Mouse (Mus musculus): ENCODE measurements around the gene Efna2. TPM values are rescaled to one million over a fixed set of nuclear protein-coding genes. Genes with fewer than 3 reads are reported as not detected.

Efna2 gene
- polyA plus RNA-seq, 1 experiment from 2014 or later = 7.4 TPM

DNA sequence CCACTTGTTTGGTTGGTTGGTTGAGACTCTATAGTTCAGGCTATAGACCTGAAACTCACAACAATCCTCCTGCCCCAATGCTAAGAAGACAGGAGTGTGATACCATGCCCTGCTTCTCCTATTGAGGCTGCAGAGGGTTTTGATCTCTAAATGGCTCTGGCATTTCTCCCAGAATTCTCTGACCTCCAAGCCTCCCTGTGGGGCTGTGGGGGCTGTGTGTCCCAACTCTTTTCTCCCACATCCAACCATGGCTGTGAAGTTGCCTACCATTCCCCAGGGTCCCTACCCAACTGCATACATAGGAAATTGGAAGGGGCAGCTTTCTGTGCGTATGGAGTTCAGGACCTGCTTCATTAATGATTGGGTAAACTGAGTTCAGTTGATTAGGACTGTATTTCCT lies 16.9 kb downstream of the Efna2 start:
- Histone ChIP-seq H3K27ac (ENCODE audit: low read length) (no peak overlapping the region), H3K4me3 (ENCODE audit: low read length) (no peak overlapping the region), H3K9me3 (ENCODE audit: control insufficient read depth, low read length) (no peaks in the 10 kb centered on the region), H3K9ac (ENCODE audit: low read depth, low read length) (no peak overlapping the region), H3K4me2 (ENCODE audit: low read depth, low read length) (no peak overlapping the region), H3K27me3 (replicated peaks; ENCODE audit: control insufficient read depth, insufficient read depth, low read length) (peaks cover 14% of the 10 kb centered on the region), H3K4me1 (ENCODE audit: control insufficient read depth, insufficient read depth, low read length) (no peaks in the 10 kb centered on the region), H3K36me3 (ENCODE audit: control insufficient read depth, insufficient read depth, low read length) (no peaks in the 10 kb centered on the region)
- 94% methylated on average over 1 of the region's 1 CpGs for WGBS
- no peak for ATAC-seq

DNA sequence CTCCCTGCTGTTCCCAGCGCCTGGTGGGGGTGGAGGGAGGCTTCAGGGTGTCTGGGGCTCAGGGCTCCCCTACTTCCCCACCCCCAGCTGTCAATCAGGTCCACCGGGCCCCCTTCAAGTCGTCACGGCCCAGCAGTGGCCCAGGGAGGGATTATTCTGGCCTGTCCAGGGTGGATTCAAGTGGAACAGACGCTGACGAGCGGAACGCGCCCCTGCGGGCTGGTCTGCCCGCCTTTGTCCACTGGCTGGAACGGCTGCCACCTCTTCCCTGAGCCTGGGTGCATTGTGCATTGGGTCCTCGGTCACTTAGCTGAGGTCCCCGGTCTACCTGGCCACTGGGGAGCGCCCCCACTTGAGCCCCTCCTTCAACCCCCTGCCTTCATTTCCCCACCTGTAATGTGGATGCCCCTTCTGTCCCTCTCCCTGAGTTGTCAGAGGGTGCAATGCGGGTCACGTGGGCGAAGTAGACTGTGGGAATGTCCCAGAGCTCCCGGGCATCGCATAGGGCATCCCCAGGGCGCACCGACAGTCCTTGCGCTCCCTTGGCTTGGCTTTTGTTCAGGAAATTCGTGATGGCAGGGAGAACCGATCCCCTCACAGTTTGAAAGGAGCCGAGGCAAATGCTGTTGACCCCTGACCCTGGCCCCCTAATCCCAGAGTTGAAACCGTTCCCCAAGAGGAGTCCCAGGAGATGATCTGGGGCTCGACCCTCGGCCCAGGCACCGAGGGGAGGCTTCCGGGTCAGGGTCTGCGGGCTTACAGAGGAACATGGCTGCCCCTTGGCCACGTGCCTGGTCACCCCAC lies 17.7 kb downstream of the Efna2 start:
- no peaks in the 10 kb centered on the region for H3K36me3 ChIP-seq (ENCODE audit: control insufficient read depth, insufficient read depth, low read length)
- WGBS = 74% methylated on average over 33 of the region's 33 CpGs
- H3K9ac ChIP-seq (ENCODE audit: low read depth, low read length) = no peak overlapping the region
- no peak overlapping the region for H3K4me3 ChIP-seq (ENCODE audit: low read length)
- no peak for ATAC-seq
- no peak overlapping the region for H3K4me2 ChIP-seq (ENCODE audit: low read depth, low read length)
- H3K27me3 ChIP-seq (replicated peaks; ENCODE audit: control insufficient read depth, insufficient read depth, low read length) = peaks cover 8% of the 10 kb centered on the region
- no peak overlapping the region for H3K27ac ChIP-seq (ENCODE audit: low read length)
- no peaks in the 10 kb centered on the region for H3K9me3 ChIP-seq (ENCODE audit: control insufficient read depth, low read length)
- no peaks in the 10 kb centered on the region for H3K4me1 ChIP-seq (ENCODE audit: control insufficient read depth, insufficient read depth, low read length)

DNA sequence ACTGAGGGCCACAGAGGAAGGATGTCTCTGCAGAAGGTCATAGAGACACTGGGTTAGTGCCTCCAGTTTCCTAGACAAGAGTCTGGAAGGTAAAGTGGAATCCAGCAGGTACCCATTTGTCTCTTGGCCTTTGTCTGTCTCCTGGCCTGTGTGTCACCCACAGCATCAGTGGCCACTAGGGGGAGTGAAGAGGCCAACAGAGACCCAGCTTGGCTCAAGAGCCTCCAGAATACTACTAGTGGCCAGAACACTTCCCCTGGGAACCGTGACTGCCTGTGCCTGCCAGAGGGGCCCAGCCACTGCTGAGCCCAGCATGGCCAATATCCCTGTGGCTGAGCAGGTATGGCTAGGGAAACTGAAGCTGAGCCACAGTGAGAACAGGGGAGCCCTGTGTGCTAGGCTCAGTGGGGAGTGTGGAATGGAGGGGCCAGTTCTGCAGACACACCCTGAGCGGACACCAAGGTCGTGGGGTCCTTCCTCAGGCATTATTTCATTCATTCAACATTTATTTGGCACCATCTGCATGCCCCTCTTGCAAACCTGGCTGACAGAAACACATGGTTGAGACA lies 20.2 kb downstream of the Efna2 start:
- Histone ChIP-seq H3K36me3 (ENCODE audit: control insufficient read depth, insufficient read depth, low read length) (no peaks in the 10 kb centered on the region), H3K9me3 (ENCODE audit: control insufficient read depth, low read length) (no peaks in the 10 kb centered on the region), H3K4me3 (ENCODE audit: low read length) (no peak overlapping the region), H3K27me3 (replicated peaks; ENCODE audit: control insufficient read depth, insufficient read depth, low read length) (no peaks in the 10 kb centered on the region), H3K4me2 (ENCODE audit: low read depth, low read length) (no peak overlapping the region), H3K9ac (ENCODE audit: low read depth, low read length) (no peak overlapping the region), H3K4me1 (ENCODE audit: control insufficient read depth, insufficient read depth, low read length) (no peaks in the 10 kb centered on the region), H3K27ac (ENCODE audit: low read length) (no peak overlapping the region)
- WGBS = 51% methylated on average over 3 of the region's 3 CpGs
- peak; percentile 83 for ATAC-seq

- 82% methylated on average over 6 of the region's 6 CpGs for WGBS
- H3K4me1 ChIP-seq (ENCODE audit: control insufficient read depth, insufficient read depth, low read length) = no peaks in the 10 kb centered on the region
- H3K4me3 ChIP-seq (ENCODE audit: low read length) = no peak overlapping the region
- no peak overlapping the region for H3K9ac ChIP-seq (ENCODE audit: low read depth, low read length)
- ATAC-seq = no peak
- no peaks in the 10 kb centered on the region for H3K9me3 ChIP-seq (ENCODE audit: control insufficient read depth, low read length)
- no peaks in the 10 kb centered on the region for H3K27me3 ChIP-seq (replicated peaks; ENCODE audit: control insufficient read depth, insufficient read depth, low read length)
- no peak overlapping the region for H3K27ac ChIP-seq (ENCODE audit: low read length)
- H3K36me3 ChIP-seq (ENCODE audit: control insufficient read depth, insufficient read depth, low read length) = no peaks in the 10 kb centered on the region
- no peak overlapping the region for H3K4me2 ChIP-seq (ENCODE audit: low read depth, low read length)
Measured at GRCm38 (mm10) chr10:80200485-80200884, 21.2 kb downstream of the Efna2 start.

DNA sequence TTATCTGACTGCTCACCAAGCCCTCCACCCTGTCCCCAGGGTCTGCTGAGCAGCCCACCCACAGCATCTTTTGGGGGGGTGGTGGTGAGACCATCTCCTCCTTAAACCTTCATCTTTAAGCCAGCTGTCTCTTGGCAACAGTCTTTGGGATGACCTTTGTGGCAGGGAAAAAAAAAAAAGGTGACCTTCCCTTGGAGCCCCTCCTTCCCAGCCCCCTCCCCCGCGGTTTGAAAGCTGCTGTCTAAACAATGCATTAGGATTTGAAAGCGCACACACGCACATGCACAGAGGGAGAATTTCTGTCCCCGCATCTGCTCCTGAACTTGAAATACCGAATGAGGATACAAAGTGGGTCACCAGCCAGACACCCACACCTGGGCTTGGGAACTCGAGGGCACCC lies 24.8 kb downstream of the Efna2 start:
- no peak for ATAC-seq
- Histone ChIP-seq H3K4me2 (ENCODE audit: low read depth, low read length) (no peak overlapping the region), H3K27me3 (replicated peaks; ENCODE audit: control insufficient read depth, insufficient read depth, low read length) (no peaks in the 10 kb centered on the region), H3K27ac (ENCODE audit: low read length) (no peak overlapping the region), H3K9me3 (ENCODE audit: control insufficient read depth, low read length) (no peaks in the 10 kb centered on the region), H3K4me1 (ENCODE audit: control insufficient read depth, insufficient read depth, low read length) (no peaks in the 10 kb centered on the region; the same call in 1 of the 2 replicates), H3K36me3 (ENCODE audit: control insufficient read depth, insufficient read depth, low read length) (no peaks in the 10 kb centered on the region), H3K9ac (ENCODE audit: low read depth, low read length) (no peak overlapping the region), H3K4me3 (ENCODE audit: low read length) (no peak overlapping the region)
- WGBS = 26% methylated on average over 7 of the region's 7 CpGs

- H3K27ac ChIP-seq (ENCODE audit: low read length) = no peak overlapping the region
- WGBS = 64% methylated on average over 1 of the region's 1 CpGs
- no peak overlapping the region for H3K9ac ChIP-seq (ENCODE audit: low read depth, low read length)
- no peak overlapping the region for H3K4me2 ChIP-seq (ENCODE audit: low read depth, low read length)
- H3K36me3 ChIP-seq (ENCODE audit: control insufficient read depth, insufficient read depth, low read length) = no peaks in the 10 kb centered on the region
- ATAC-seq = no peak
- H3K4me1 ChIP-seq (ENCODE audit: control insufficient read depth, insufficient read depth, low read length) = no peaks in the 10 kb centered on the region; the same call in 1 of the 2 replicates
- no peaks in the 10 kb centered on the region for H3K27me3 ChIP-seq (replicated peaks; ENCODE audit: control insufficient read depth, insufficient read depth, low read length)
- no peaks in the 10 kb centered on the region for H3K9me3 ChIP-seq (ENCODE audit: control insufficient read depth, low read length)
- H3K4me3 ChIP-seq (ENCODE audit: low read length) = no peak overlapping the region
Measured at GRCm38 (mm10) chr10:80207201-80207600, 27.9 kb downstream of the Efna2 start.

- Histone ChIP-seq H3K27me3 (replicated peaks; ENCODE audit: control insufficient read depth, insufficient read depth, low read length) (no peaks in the 10 kb centered on the region), H3K9ac (ENCODE audit: low read depth, low read length) (no peak overlapping the region), H3K36me3 (ENCODE audit: control insufficient read depth, insufficient read depth, low read length) (no peaks in the 10 kb centered on the region), H3K4me1 (ENCODE audit: control insufficient read depth, insufficient read depth, low read length) (no peaks in the 10 kb centered on the region; the same call in 1 of the 2 replicates), H3K27ac (ENCODE audit: low read length) (no peak overlapping the region), H3K9me3 (ENCODE audit: control insufficient read depth, low read length) (no peaks in the 10 kb centered on the region), H3K4me2 (ENCODE audit: low read depth, low read length) (no peak overlapping the region), H3K4me3 (ENCODE audit: low read length) (no peak overlapping the region)
- ATAC-seq = no peak
- WGBS = 77% methylated on average over 10 of the region's 10 CpGs
Measured at GRCm38 (mm10) chr10:80207676-80208075, 28.4 kb downstream of the Efna2 start.

GRCm38 (mm10) chr10:80208248-80208647 lies 29.0 kb downstream of the Efna2 start:
- 76% methylated on average over 4 of the region's 4 CpGs for WGBS
- no peak overlapping the region for H3K9ac ChIP-seq (ENCODE audit: low read depth, low read length)
- H3K9me3 ChIP-seq (ENCODE audit: control insufficient read depth, low read length) = no peaks in the 10 kb centered on the region
- no peaks in the 10 kb centered on the region for H3K36me3 ChIP-seq (ENCODE audit: control insufficient read depth, insufficient read depth, low read length)
- no peak for ATAC-seq
- H3K27ac ChIP-seq (ENCODE audit: low read length) = no peak overlapping the region
- H3K4me1 ChIP-seq (ENCODE audit: control insufficient read depth, insufficient read depth, low read length) = no peaks in the 10 kb centered on the region; the same call in 1 of the 2 replicates
- no peak overlapping the region for H3K4me3 ChIP-seq (ENCODE audit: low read length)
- H3K27me3 ChIP-seq (replicated peaks; ENCODE audit: control insufficient read depth, insufficient read depth, low read length) = no peaks in the 10 kb centered on the region
- H3K4me2 ChIP-seq (ENCODE audit: low read depth, low read length) = no peak overlapping the region

DNA sequence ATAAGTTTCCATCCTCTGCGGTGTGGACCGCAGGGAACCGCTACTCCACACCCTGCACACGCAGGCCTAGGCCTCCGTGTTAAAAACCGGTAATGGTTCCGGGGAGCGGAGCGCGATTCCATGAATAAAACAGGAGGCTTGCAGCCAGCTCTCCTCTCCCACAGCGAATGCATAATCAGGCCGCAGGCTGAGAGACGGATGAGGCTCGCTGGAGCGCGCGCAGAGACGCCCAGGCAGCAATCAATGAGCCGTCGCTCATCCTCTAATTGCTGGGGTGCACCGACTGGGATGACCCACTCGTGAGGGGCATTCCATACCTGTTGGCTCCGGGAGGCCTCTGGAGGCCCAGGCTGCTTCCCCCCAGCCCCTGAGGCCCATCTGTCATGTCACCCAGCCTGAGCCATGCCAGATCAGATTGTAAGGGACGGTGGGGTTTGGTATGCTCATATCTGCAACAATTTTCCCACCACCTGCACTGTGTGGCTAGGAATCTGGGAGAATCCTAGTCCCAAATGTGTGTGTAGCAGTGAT lies 29.6 kb downstream of the Efna2 start:
- no peaks in the 10 kb centered on the region for H3K36me3 ChIP-seq (ENCODE audit: control insufficient read depth, insufficient read depth, low read length)
- H3K4me3 ChIP-seq (ENCODE audit: low read length) = no peak overlapping the region
- WGBS = 22% methylated on average over 24 of the region's 24 CpGs
- H3K4me1 ChIP-seq (ENCODE audit: control insufficient read depth, insufficient read depth, low read length) = no peaks in the 10 kb centered on the region; the same call in 1 of the 2 replicates
- no peak overlapping the region for H3K27ac ChIP-seq (ENCODE audit: low read length)
- H3K4me2 ChIP-seq (ENCODE audit: low read depth, low read length) = no peak overlapping the region
- no peaks in the 10 kb centered on the region for H3K27me3 ChIP-seq (replicated peaks; ENCODE audit: control insufficient read depth, insufficient read depth, low read length)
- peak overlapping the region; percentile 43 for H3K9ac ChIP-seq (ENCODE audit: low read depth, low read length)
- no peak for ATAC-seq
- H3K9me3 ChIP-seq (ENCODE audit: control insufficient read depth, low read length) = no peaks in the 10 kb centered on the region
